Mouse (Mus musculus): Measurements from ENCODE around the gene Dnttip2. TPM values are rescaled to one million over a fixed set of nuclear protein-coding genes. Genes with fewer than 3 reads are reported as not detected.
"Not testable (repeated sequence)": the region's sequence is repeated elsewhere in the genome, so short reads cannot be mapped to it uniquely, and the experiment has no call there.

The Dnttip2 gene
- 78.5 and 83.0 TPM in 2 replicates for polyA plus RNA-seq (2014; fragmentation: Nextera tagmentation; extraction: Ambion mirVana)

DNA sequence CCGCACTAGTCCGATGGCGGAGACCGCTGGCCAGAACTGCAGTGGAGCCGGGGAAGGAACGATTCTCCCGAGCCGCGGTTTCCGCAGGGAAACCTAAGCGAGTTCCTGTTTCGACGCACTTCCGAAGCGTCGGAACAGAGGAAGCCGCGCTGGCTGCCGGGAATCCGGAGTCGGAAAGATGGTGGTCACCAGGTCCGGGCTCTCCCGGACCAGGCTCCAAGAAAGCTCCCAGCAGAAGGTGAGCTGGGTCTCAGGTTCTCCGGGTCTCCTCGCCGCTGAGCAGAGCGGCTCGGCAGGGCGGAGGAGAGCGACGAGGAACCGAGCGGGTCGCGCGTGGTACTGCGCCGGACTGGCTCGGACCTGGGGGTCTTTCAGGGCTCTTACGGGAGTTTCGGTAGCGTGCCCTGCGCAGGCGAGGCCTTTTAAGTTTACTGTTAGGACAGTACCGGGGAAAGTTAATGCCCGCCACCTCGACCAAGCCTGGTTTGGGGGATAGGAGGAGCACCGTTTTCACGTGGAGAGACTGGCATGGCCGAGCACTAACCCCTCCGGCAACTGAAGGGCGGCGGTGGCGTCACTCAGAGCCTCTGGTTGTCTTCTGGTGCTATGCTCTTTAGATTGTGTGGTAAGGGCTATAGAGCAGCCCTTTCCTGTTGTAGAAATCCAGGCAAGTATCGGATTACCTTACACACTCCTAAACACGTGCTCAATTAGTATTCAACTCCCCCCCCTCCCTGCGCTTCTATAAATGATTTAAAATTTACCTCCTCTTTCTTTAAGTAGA, at the start of gene Dnttip2:
Gene Dnttip2, plus strand, starts transcription at position 148 of the 784 bp plus-strand sequence.
- DNase-seq (ENCODE audit: low spot score) (peak; percentile 91), ATAC-seq (replicated peaks; ENCODE audit: low FRiP score, low TSS enrichment, low read depth) (peak; percentile 96)
- peak within 1 kb of the TSS; percentile 54 for H3K27ac ChIP-seq (ENCODE audit: low read depth)
- H3K4me3 ChIP-seq (ENCODE audit: low read depth, low read length), result peak within 1 kb of the TSS; percentile 99
- peaks cover 26% of the 10 kb centered on the region for H3K4me1 ChIP-seq (replicated peaks; ENCODE audit: control insufficient read depth, insufficient read depth, low read length)
- H3K9me3 ChIP-seq (ENCODE audit: control insufficient read depth, low read length), result no peaks in the 10 kb centered on the region
- H3K36me3 ChIP-seq (ENCODE audit: control insufficient read depth, insufficient read depth, low read length), result peaks cover 43% of the 10 kb centered on the region
- peak within 1 kb of the TSS; percentile 83 for H3K4me2 ChIP-seq (ENCODE audit: low read length)
- H3K9ac ChIP-seq (ENCODE audit: low read length), result peak within 1 kb of the TSS; percentile 93
- under 1% methylated on average over 56 of the region's 57 CpGs for WGBS
- H3K27me3 ChIP-seq (replicated peaks; ENCODE audit: control insufficient read depth, insufficient read depth, low read length), result no peaks in the 10 kb centered on the region

DNA sequence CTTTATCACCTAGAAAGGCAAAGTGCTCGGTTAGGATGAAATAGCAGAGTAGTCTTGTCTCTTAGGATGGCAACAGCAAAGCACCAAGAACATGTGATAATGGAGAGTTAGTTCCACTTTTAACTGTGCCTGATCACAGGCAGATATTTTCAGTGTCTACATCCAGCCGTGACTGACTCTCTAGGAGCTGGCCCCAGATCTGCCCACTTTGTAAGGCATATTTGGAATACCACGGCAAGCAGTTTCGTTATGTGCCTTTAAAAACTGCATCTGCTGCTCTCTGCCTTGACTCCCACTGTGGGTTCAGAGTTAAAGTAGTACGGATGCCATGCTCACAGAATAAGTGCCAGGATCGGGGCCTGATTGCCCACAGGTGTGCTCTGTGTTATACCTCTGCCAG, 47.2 kb upstream of the Dnttip2 start:
- WGBS, result 57% methylated on average over 6 of the region's 6 CpGs
- ATAC-seq (replicated peaks; ENCODE audit: low FRiP score, low TSS enrichment, low read depth); H3K4me2 ChIP-seq (ENCODE audit: low read length); H3K4me3 ChIP-seq (ENCODE audit: low read depth, low read length); H3K27ac ChIP-seq (ENCODE audit: low read depth); H3K9me3 ChIP-seq (ENCODE audit: control insufficient read depth, low read length); H3K36me3 ChIP-seq (ENCODE audit: control insufficient read depth, insufficient read depth, low read length); DNase-seq (ENCODE audit: low spot score); H3K4me1 ChIP-seq (replicated peaks; ENCODE audit: control insufficient read depth, insufficient read depth, low read length); H3K27me3 ChIP-seq (replicated peaks; ENCODE audit: control insufficient read depth, insufficient read depth, low read length); H3K9ac ChIP-seq (ENCODE audit: low read length): not testable (repeated sequence)

DNA sequence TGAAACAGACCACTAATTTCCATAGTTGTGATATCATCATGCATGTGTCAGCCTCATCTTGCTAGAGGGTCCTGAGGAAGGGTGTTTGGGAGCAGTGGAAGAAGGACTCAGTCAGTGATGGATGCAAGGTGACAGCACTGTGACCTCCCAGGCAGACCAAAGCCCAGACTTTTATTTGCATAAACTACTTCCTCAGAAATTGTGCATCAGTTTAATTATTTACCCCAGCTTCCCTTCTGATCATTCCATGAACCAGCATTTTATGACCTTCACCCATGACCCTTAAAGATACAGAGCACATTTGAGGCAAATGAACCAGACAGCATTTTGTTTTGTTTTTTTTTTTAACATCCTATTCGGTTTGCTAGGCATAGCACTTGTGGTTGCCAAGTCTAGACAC, 38.4 kb upstream of the Dnttip2 start:
- Histone ChIP-seq H3K4me2 (ENCODE audit: low read length) (no peak overlapping the region), H3K4me3 (ENCODE audit: low read depth, low read length) (no peak overlapping the region), H3K27ac (ENCODE audit: low read depth) (no peak overlapping the region), H3K4me1 (replicated peaks; ENCODE audit: control insufficient read depth, insufficient read depth, low read length) (no peaks in the 10 kb centered on the region), H3K27me3 (replicated peaks; ENCODE audit: control insufficient read depth, insufficient read depth, low read length) (no peaks in the 10 kb centered on the region), H3K36me3 (ENCODE audit: control insufficient read depth, insufficient read depth, low read length) (no peaks in the 10 kb centered on the region), H3K9ac (ENCODE audit: low read length) (no peak overlapping the region), H3K9me3 (ENCODE audit: control insufficient read depth, low read length) (no peaks in the 10 kb centered on the region)
- DNase-seq (ENCODE audit: low spot score) (no peak), ATAC-seq (replicated peaks; ENCODE audit: low FRiP score, low TSS enrichment, low read depth) (no peak)
- 45% methylated on average over 1 of the region's 1 CpGs for WGBS

DNA sequence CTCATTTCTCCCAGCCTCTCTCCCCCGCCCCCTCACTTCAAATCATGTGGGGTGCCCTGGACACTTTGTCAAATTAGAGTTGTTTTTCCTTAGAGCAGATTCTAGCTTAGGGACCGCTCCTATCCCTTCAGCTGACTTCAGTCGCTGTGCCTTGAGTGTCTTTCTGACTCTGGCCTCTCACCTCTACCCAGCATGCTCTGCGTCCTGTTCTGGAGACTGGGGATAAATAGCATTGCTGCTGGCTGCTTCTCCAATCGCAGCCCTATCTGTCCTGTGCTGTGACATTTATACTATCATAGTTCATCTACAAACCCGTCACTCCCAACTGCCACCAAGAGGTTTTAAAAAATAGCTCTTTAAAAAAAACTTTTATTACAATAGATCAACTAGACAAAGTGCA, 31.3 kb upstream of the Dnttip2 start:
- no peak for ATAC-seq (replicated peaks; ENCODE audit: low FRiP score, low TSS enrichment, low read depth)
- no peak overlapping the region for H3K9ac ChIP-seq (ENCODE audit: low read length)
- WGBS, result 52% methylated on average over 6 of the region's 6 CpGs
- H3K36me3 ChIP-seq (ENCODE audit: control insufficient read depth, insufficient read depth, low read length), result no peaks in the 10 kb centered on the region
- H3K4me3 ChIP-seq (ENCODE audit: low read depth, low read length), result no peak overlapping the region
- H3K27ac ChIP-seq (ENCODE audit: low read depth), result no peak overlapping the region
- no peaks in the 10 kb centered on the region for H3K9me3 ChIP-seq (ENCODE audit: control insufficient read depth, low read length)
- DNase-seq (ENCODE audit: low spot score), result no peak
- H3K27me3 ChIP-seq (replicated peaks; ENCODE audit: control insufficient read depth, insufficient read depth, low read length), result no peaks in the 10 kb centered on the region
- no peak overlapping the region for H3K4me2 ChIP-seq (ENCODE audit: low read length)
- H3K4me1 ChIP-seq (replicated peaks; ENCODE audit: control insufficient read depth, insufficient read depth, low read length), result peaks cover 7% of the 10 kb centered on the region

DNA sequence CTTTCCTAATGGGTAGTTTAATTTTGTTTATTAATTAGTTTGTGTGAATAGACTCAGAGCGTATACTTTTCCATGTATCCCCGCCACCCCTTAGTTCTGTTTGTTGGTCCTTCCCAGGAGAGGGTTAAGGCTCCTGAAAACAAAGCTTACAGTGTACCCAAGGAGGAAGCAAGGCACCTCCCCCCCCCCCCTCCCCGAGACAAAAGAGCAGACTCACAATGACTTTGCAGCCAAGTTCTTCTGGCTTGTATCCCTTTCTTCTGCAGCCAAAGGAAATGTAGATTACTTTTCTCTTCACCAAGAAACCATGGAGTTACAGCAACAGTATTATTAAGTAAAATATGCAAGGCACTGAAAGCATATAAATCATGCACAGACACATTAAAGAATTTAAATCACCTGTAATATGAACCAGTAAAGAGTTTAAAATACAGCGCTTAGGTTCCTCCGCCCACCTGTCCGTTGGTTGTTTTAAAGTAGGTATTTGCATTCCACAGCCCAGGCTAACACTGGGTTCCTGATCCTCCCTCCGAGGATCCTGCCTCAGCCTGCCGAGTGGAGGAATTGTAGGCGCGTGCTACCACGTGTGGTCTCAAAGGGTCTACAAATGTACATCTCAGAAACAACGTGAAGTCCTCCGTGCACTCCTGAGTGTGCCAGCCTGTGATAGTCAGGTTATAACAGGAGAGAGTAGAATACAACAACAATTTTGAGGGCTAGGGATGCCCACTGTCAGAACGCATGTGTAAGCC, 30.6 kb upstream of the Dnttip2 start:
- Histone ChIP-seq H3K4me3 (ENCODE audit: low read depth, low read length) (no peak overlapping the region), H3K4me2 (ENCODE audit: low read length) (no peak overlapping the region), H3K9me3 (ENCODE audit: control insufficient read depth, low read length) (no peaks in the 10 kb centered on the region), H3K9ac (ENCODE audit: low read length) (no peak overlapping the region), H3K36me3 (ENCODE audit: control insufficient read depth, insufficient read depth, low read length) (no peaks in the 10 kb centered on the region), H3K27me3 (replicated peaks; ENCODE audit: control insufficient read depth, insufficient read depth, low read length) (no peaks in the 10 kb centered on the region), H3K4me1 (replicated peaks; ENCODE audit: control insufficient read depth, insufficient read depth, low read length) (peaks cover 7% of the 10 kb centered on the region), H3K27ac (ENCODE audit: low read depth) (no peak overlapping the region)
- ATAC-seq (replicated peaks; ENCODE audit: low FRiP score, low TSS enrichment, low read depth) (no peak), DNase-seq (ENCODE audit: low spot score) (no peak)
- WGBS, result 56% methylated on average over 14 of the region's 14 CpGs

DNA sequence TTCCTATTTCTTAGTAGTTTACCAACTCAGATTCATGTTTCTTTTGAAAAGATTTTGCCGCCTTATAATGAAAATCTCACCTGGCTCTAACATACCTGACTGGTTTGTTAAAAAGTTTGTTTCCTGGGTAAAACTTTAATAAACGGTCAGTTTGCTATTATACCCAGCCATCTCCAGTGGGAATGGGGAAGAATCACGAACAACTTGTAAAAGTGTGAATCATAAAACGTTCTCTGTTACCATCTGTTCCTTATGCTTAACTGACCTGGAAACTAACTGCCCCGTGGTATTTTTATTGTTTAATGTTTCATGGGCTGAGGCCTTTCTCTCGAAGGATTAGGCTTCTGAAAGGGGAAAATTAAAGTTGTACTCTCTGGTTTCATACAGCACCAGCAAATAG, 29.4 kb upstream of the Dnttip2 start:
- ATAC-seq (replicated peaks; ENCODE audit: low FRiP score, low TSS enrichment, low read depth) (no peak), DNase-seq (ENCODE audit: low spot score) (no peak)
- Histone ChIP-seq H3K9me3 (ENCODE audit: control insufficient read depth, low read length) (no peaks in the 10 kb centered on the region), H3K27ac (ENCODE audit: low read depth) (no peak overlapping the region), H3K9ac (ENCODE audit: low read length) (peak overlapping the region; percentile 31), H3K36me3 (ENCODE audit: control insufficient read depth, insufficient read depth, low read length) (no peaks in the 10 kb centered on the region), H3K4me1 (replicated peaks; ENCODE audit: control insufficient read depth, insufficient read depth, low read length) (peaks cover 7% of the 10 kb centered on the region), H3K4me2 (ENCODE audit: low read length) (peak overlapping the region; percentile 55), H3K4me3 (ENCODE audit: low read depth, low read length) (peak overlapping the region; percentile 88), H3K27me3 (replicated peaks; ENCODE audit: control insufficient read depth, insufficient read depth, low read length) (no peaks in the 10 kb centered on the region)
- WGBS, result 44% methylated on average over 6 of the region's 6 CpGs

DNA sequence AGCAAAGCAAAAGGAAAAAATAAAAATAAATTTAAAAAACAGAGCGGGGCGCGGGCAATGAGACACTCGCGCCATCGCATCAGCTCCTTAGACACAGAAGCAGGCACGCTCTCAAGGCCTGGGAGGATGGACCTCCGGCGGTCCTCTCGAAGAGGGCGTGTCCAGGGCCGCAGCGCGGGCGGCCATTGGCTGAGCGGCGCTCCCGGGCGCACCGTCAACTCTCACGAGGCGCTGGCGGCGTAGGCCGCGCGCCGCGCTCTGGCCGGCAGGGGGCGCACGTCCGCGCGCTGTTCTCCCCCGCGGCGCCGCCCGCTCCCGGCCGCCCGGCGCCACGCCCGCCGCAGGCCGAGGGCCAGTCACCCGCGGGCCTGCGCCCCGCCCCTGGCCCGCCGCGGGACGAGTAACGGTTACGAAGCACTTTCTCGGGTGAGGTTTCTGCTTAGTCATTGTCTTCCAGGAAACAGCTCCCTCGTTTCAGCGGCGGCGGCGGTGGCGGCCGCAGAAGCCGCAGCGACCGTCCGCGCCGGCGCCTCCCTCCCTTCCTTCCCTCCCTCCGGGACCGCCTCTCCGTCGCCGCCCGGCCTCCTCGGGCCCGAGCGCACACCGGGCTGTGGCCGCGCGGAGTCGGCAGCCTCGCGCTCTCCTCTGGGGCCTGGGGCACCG, 28.8 kb upstream of the Dnttip2 start, which contains the start of gene Gclm:
Gene Gclm, plus strand, starts transcription at position 343 of the 663 bp plus-strand sequence.
- H3K4me2 ChIP-seq (ENCODE audit: low read length), result peak within 1 kb of the TSS; percentile 84
- peak within 1 kb of the TSS; percentile 88 for H3K4me3 ChIP-seq (ENCODE audit: low read depth, low read length)
- peaks cover 7% of the 10 kb centered on the region for H3K4me1 ChIP-seq (replicated peaks; ENCODE audit: control insufficient read depth, insufficient read depth, low read length)
- peak within 1 kb of the TSS; percentile 75 for H3K9ac ChIP-seq (ENCODE audit: low read length)
- H3K27ac ChIP-seq (ENCODE audit: low read depth), result peak within 1 kb of the TSS; percentile 73
- H3K9me3 ChIP-seq (ENCODE audit: control insufficient read depth, low read length), result no peaks in the 10 kb centered on the region
- H3K27me3 ChIP-seq (replicated peaks; ENCODE audit: control insufficient read depth, insufficient read depth, low read length), result no peaks in the 10 kb centered on the region
- under 1% methylated on average over 77 of the region's 90 CpGs for WGBS
- peak; percentile 99 for ATAC-seq (replicated peaks; ENCODE audit: low FRiP score, low TSS enrichment, low read depth)
- H3K36me3 ChIP-seq (ENCODE audit: control insufficient read depth, insufficient read depth, low read length), result no peaks in the 10 kb centered on the region
- peak; percentile 90 for DNase-seq (ENCODE audit: low spot score)

DNA sequence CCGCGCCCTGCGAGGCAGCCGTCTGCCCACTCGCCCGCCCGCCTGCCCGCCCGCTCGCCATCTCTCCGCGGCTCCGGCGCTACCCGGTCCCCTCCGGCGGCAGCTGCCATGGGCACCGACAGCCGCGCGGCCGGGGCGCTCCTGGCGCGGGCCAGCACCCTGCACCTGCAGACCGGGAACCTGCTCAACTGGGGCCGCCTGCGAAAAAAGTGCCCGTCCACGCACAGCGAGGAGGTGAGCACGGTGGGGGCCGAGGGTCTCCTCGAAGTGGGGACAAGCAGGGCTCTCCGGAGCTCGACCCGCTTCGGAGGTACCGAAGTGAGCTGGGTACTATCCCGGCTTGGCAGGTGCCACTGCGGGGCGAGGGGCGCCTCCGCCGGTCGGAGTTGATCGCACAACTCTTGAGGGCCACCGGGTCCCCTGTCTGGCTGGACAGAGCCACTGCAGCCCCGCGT, 28.3 kb upstream of the Dnttip2 start:
- H3K9ac ChIP-seq (ENCODE audit: low read length), result peak overlapping the region; percentile 75
- peak overlapping the region; percentile 88 for H3K4me3 ChIP-seq (ENCODE audit: low read depth, low read length)
- H3K27me3 ChIP-seq (replicated peaks; ENCODE audit: control insufficient read depth, insufficient read depth, low read length), result no peaks in the 10 kb centered on the region
- peak overlapping the region; percentile 73 for H3K27ac ChIP-seq (ENCODE audit: low read depth)
- H3K4me2 ChIP-seq (ENCODE audit: low read length), result peak overlapping the region; percentile 84
- DNase-seq (ENCODE audit: low spot score), result peak; percentile 86
- H3K9me3 ChIP-seq (ENCODE audit: control insufficient read depth, low read length), result no peaks in the 10 kb centered on the region
- peaks cover 7% of the 10 kb centered on the region for H3K4me1 ChIP-seq (replicated peaks; ENCODE audit: control insufficient read depth, insufficient read depth, low read length)
- ATAC-seq (replicated peaks; ENCODE audit: low FRiP score, low TSS enrichment, low read depth), result peak; percentile 57
- H3K36me3 ChIP-seq (ENCODE audit: control insufficient read depth, insufficient read depth, low read length), result no peaks in the 10 kb centered on the region
- WGBS, result under 1% methylated on average over 46 of the region's 50 CpGs
